Mouse (Mus musculus): ENCODE results near the gene Tmem123. TPM values are rescaled to one million over a fixed set of nuclear protein-coding genes. Genes with fewer than 3 reads are reported as not detected.
A peak's percentile ranks its signal among the peaks of the same experiment; 100 is the strongest.

Gene Tmem123
- polyA plus RNA-seq (2012; rRNA removed) = 17.7 and 23.3 TPM in 2 replicates
- 45.2 and 52.5 TPM in 2 replicates for polyA plus RNA-seq (2014; fragmentation: Nextera tagmentation; extraction: Ambion mirVana)

- H3K27ac ChIP-seq = peak within 1 kb of the TSS; percentile 57
- H3K36me3 ChIP-seq (replicated peaks; ENCODE audit: control insufficient read depth, insufficient read depth, low read depth) = no peaks in the 10 kb centered on the region
- peak within 1 kb of the TSS; percentile 83 for H3K9ac ChIP-seq (replicated peaks)
- ATAC-seq (ENCODE audit: insufficient read depth) (peak; percentile 93), DNase-seq (ENCODE audit: low read depth in 3 of 3, low spot score in 3 of 3) (peak; percentile 98 to 99 (median 99))
- WGBS (ENCODE audit: insufficient replicate concordance) = under 1% methylated on average over 52 of the region's 52 CpGs
- TF ChIP-seq EP300 (IDR thresholded peaks at IDR 0.05; ENCODE audit: low read depth) (no peak), CTCF (IDR thresholded peaks at IDR 0.05; ENCODE audit: low read depth) (peak; percentile 66)
- H3K27me3 ChIP-seq (ENCODE audit: control insufficient read depth, insufficient read depth, low read length) = no peaks in the 10 kb centered on the region
- H3K4me2 ChIP-seq (ENCODE audit: low read depth) = peak within 1 kb of the TSS; percentile 77
- no peaks in the 10 kb centered on the region for H3K9me3 ChIP-seq (ENCODE audit: control insufficient read depth, low read length)
- peaks cover 24 to 30% of the 10 kb centered on the region in 2 experiments for H3K4me1 ChIP-seq (replicated peaks; ENCODE audit: control insufficient read depth in 2 of 2, insufficient read depth in 2 of 2, low read length in 1 of 2)
- peak within 1 kb of the TSS; percentile 76 to 89 for H3K4me3 ChIP-seq (ENCODE audit: insufficient read depth in 1 of 2, low read depth in 2 of 2, low read length in 2 of 2)
Measured at GRCm38 (mm10) chr9:7763614-7764300, at the start of gene Tmem123. Gene Tmem123, plus strand, starts transcription at chr9:7764041.

- ATAC-seq (ENCODE audit: insufficient read depth) = no peak
- no peak overlapping the region for H3K4me2 ChIP-seq (ENCODE audit: low read depth)
- WGBS (ENCODE audit: insufficient replicate concordance) = 21% methylated on average over 4 of the region's 4 CpGs
Measured at GRCm38 (mm10) chr9:7714062-7714907, 49.6 kb upstream of the Tmem123 start.

GRCm38 (mm10) chr9:7714908-7715175 is 49.0 kb upstream of the Tmem123 start:
- Histone ChIP-seq H3K4me3 (ENCODE audit: insufficient read depth in 1 of 2, low read depth in 2 of 2, low read length in 2 of 2) (no peak overlapping the region), H3K4me1 (replicated peaks; ENCODE audit: control insufficient read depth in 2 of 2, insufficient read depth in 2 of 2, low read length in 1 of 2) (no peaks in the 10 kb centered on the region), H3K9ac (replicated peaks) (no peak overlapping the region), H3K36me3 (replicated peaks; ENCODE audit: control insufficient read depth, insufficient read depth, low read depth) (no peaks in the 10 kb centered on the region), H3K27ac (no peak overlapping the region), H3K4me2 (ENCODE audit: low read depth) (no peak overlapping the region), H3K27me3 (ENCODE audit: control insufficient read depth, insufficient read depth, low read length) (no peaks in the 10 kb centered on the region), H3K9me3 (ENCODE audit: control insufficient read depth, low read length) (no peaks in the 10 kb centered on the region)
- DNase-seq (ENCODE audit: low read depth in 3 of 3, low spot score in 3 of 3) (no peak), ATAC-seq (ENCODE audit: insufficient read depth) (no peak)
- 63% methylated on average over 2 of the region's 2 CpGs for WGBS (ENCODE audit: insufficient replicate concordance)
- TF ChIP-seq EP300 (IDR thresholded peaks at IDR 0.05; ENCODE audit: low read depth) = no peak
- TF ChIP-seq CTCF (IDR thresholded peaks at IDR 0.05; ENCODE audit: low read depth) = no peak

More at GRCm38 (mm10) chr9:7714062-7714907, 49.6 kb upstream of the Tmem123 start:
- no peak overlapping the region for H3K4me3 ChIP-seq (ENCODE audit: insufficient read depth in 1 of 2, low read depth in 2 of 2, low read length in 2 of 2)
- no peak overlapping the region for H3K9ac ChIP-seq (replicated peaks)
- peak; percentile 14 to 41 (median 20) for DNase-seq (ENCODE audit: low read depth in 3 of 3, low spot score in 3 of 3)
- H3K4me1 ChIP-seq (replicated peaks; ENCODE audit: control insufficient read depth in 2 of 2, insufficient read depth in 2 of 2, low read length in 1 of 2) = no peaks in the 10 kb centered on the region
- H3K9me3 ChIP-seq (ENCODE audit: control insufficient read depth, low read length) = no peaks in the 10 kb centered on the region
- no peaks in the 10 kb centered on the region for H3K36me3 ChIP-seq (replicated peaks; ENCODE audit: control insufficient read depth, insufficient read depth, low read depth)
- H3K27me3 ChIP-seq (ENCODE audit: control insufficient read depth, insufficient read depth, low read length) = no peaks in the 10 kb centered on the region
- no peak overlapping the region for H3K27ac ChIP-seq
- TF ChIP-seq CTCF (IDR thresholded peaks at IDR 0.05; ENCODE audit: low read depth) (peak; percentile 51; the same call in 1 of the 2 replicates), EP300 (IDR thresholded peaks at IDR 0.05; ENCODE audit: low read depth) (no peak)

- DNase-seq (ENCODE audit: low read depth in 3 of 3, low spot score in 3 of 3) = no peak
- no peak overlapping the region for H3K4me3 ChIP-seq (ENCODE audit: insufficient read depth in 1 of 2, low read depth in 2 of 2, low read length in 2 of 2)
- no peak overlapping the region for H3K27ac ChIP-seq
- TF ChIP-seq EP300 (IDR thresholded peaks at IDR 0.05; ENCODE audit: low read depth) (no peak), CTCF (IDR thresholded peaks at IDR 0.05; ENCODE audit: low read depth) (no peak)
- 72% methylated on average over 1 of the region's 1 CpGs for WGBS (ENCODE audit: insufficient replicate concordance)
- H3K36me3 ChIP-seq (replicated peaks; ENCODE audit: control insufficient read depth, insufficient read depth, low read depth) = no peaks in the 10 kb centered on the region
- ATAC-seq (ENCODE audit: insufficient read depth) = no peak
- no peak overlapping the region for H3K4me2 ChIP-seq (ENCODE audit: low read depth)
- no peaks in the 10 kb centered on the region for H3K27me3 ChIP-seq (ENCODE audit: control insufficient read depth, insufficient read depth, low read length)
- no peak overlapping the region for H3K9ac ChIP-seq (replicated peaks)
- H3K4me1 ChIP-seq (replicated peaks; ENCODE audit: control insufficient read depth in 2 of 2, insufficient read depth in 2 of 2, low read length in 1 of 2) = no peaks in the 10 kb centered on the region
- H3K9me3 ChIP-seq (ENCODE audit: control insufficient read depth, low read length) = no peaks in the 10 kb centered on the region
Measured at GRCm38 (mm10) chr9:7721543-7721942, 42.3 kb upstream of the Tmem123 start.

GRCm38 (mm10) chr9:7728997-7729396 is 34.8 kb upstream of the Tmem123 start:
- Histone ChIP-seq H3K4me1 (replicated peaks; ENCODE audit: control insufficient read depth in 2 of 2, insufficient read depth in 2 of 2, low read length in 1 of 2) (peaks cover 0 to 3% of the 10 kb centered on the region in 2 experiments; a peak in 1 of 4 replicates), H3K27ac (no peak overlapping the region), H3K9me3 (ENCODE audit: control insufficient read depth, low read length) (no peaks in the 10 kb centered on the region), H3K9ac (replicated peaks) (no peak overlapping the region), H3K36me3 (replicated peaks; ENCODE audit: control insufficient read depth, insufficient read depth, low read depth) (no peaks in the 10 kb centered on the region), H3K27me3 (ENCODE audit: control insufficient read depth, insufficient read depth, low read length) (no peaks in the 10 kb centered on the region), H3K4me2 (ENCODE audit: low read depth) (no peak overlapping the region), H3K4me3 (ENCODE audit: insufficient read depth in 1 of 2, low read depth in 2 of 2, low read length in 2 of 2) (no peak overlapping the region)
- ATAC-seq (ENCODE audit: insufficient read depth) = no peak
- 22% methylated on average over 4 of the region's 4 CpGs for WGBS (ENCODE audit: insufficient replicate concordance)
- no peak for TF ChIP-seq EP300 (IDR thresholded peaks at IDR 0.05; ENCODE audit: low read depth)
- TF ChIP-seq CTCF (IDR thresholded peaks at IDR 0.05; ENCODE audit: low read depth) = no peak
- DNase-seq (ENCODE audit: low read depth in 3 of 3, low spot score in 3 of 3) = no peak
